Mouse (Mus musculus) C2C12 (cell line): Measurements from ENCODE around the gene Gorab. TPM values are rescaled to one million over a fixed set of nuclear protein-coding genes. Genes with fewer than 3 reads are reported as not detected.

Experiments used
- H3K27me3 ChIP-seq: one replicate; pipeline ENCODE4 v1.6.1; 2011; ENCODE audit not compliant: control insufficient read depth, insufficient read depth, insufficient read length
- H3K36me3 ChIP-seq: one replicate; pipeline ENCODE4 v1.6.1; 2011; ENCODE audit not compliant: control insufficient read depth, insufficient read depth
- H3K4me3 ChIP-seq: one replicate; pipeline ENCODE4 v1.5.1; 2011; ENCODE audit warnings: mild to moderate bottlenecking, control low read depth; ENCODE audit not compliant: poor library complexity, insufficient read depth, severe bottlenecking
- H3K79me2 ChIP-seq: one replicate; pipeline ENCODE4 v1.6.1; 2011; ENCODE audit not compliant: control insufficient read depth, insufficient read depth
- H3K79me3 ChIP-seq: one replicate; pipeline ENCODE4 v1.6.1; 2011; ENCODE audit warnings: low read depth, control low read depth
- H3ac ChIP-seq: one replicate; pipeline ENCODE3; 2011; ENCODE audit warnings: low read depth; ENCODE audit not compliant: control insufficient read depth, insufficient read length
- CEBPB ChIP-seq: IDR thresholded peaks from one replicate; pipeline ENCODE4 v1.6.1; 2011; ENCODE audit warnings: low read depth, mild to moderate bottlenecking, control low read depth, moderate library complexity
- CTCF ChIP-seq: IDR thresholded peaks from one replicate; pipeline ENCODE4 v1.5.1; 2011; ENCODE audit not compliant: control insufficient read depth, insufficient read depth, insufficient read length
- MAX ChIP-seq: IDR thresholded peaks from one replicate; pipeline ENCODE4 v1.6.1; 2011; ENCODE audit warnings: mild to moderate bottlenecking, control low read depth
- MYOD1 ChIP-seq: IDR thresholded peaks from one replicate; pipeline ENCODE4 v1.6.1; 2011; ENCODE audit warnings: low read depth; ENCODE audit not compliant: control insufficient read depth, insufficient read length
- USF1 ChIP-seq: IDR thresholded peaks from one replicate; pipeline ENCODE4 v1.6.1; 2011; ENCODE audit warnings: low read depth, mild to moderate bottlenecking, control low read depth, moderate library complexity
- polyA plus RNA-seq: library from polyadenylated mRNA; unstranded; fragments of >200 nt; fragmentation: generic; extraction: Trizol; gene quantifications from one replicate; pipeline ENCODE4 v1.2.1, GENCODE M21; 2012; ENCODE audit warnings: missing spikeins

Gene Gorab
- polyA plus RNA-seq, 1 experiment = 3.7 TPM

- no peaks in the 10 kb centered on the region for H3K36me3 ChIP-seq
- TF ChIP-seq CEBPB (no peak), MAX (no peak), CTCF (no peak), USF1 (no peak), MYOD1 (no peak)
- H3K27me3 ChIP-seq = no peaks in the 10 kb centered on the region
- no peak overlapping the region for H3ac ChIP-seq
- no peaks in the 10 kb centered on the region for H3K79me3 ChIP-seq
- no peaks in the 10 kb centered on the region for H3K79me2 ChIP-seq
- no peak overlapping the region for H3K4me3 ChIP-seq
Observed at GRCm38 (mm10) chr1:163337821-163338220, 65.6 kb downstream of the Gorab start.

Other genes with a start within 250 kb of the Gorab start
- gene Prrx1, start 90.0 kb downstream of the Gorab start, polyA plus RNA-seq = 5.1 TPM